In genomic region chr7:139095282-139095681, GRCm38 (mm10) we compare ENCODE assay signal across 13 mouse cellular contexts.
"Had no signal": no experiment of that assay in that cellular context is flagged by ENCODE, and none has a peak within 500 bp of the region (broad histone marks: within the 10 kb centered on the region; RNA-seq: fewer than 3 reads in every experiment).

No protein-coding gene starts in this region.

- ATAC-seq: midbrain, embryonic 15.5 days had no signal

- DNase-seq: lung, adult 18-20 months; lung, embryonic 14.5 days; lung, postnatal 10 days; lung, postnatal 4 days; retina, postnatal 1 day; right cerebral cortex, adult 18-20 months; right cerebral cortex, postnatal 25 days; right cerebral cortex, postnatal 4 days; spleen, adult 18-20 months; thymus, adult 18-20 months; thymus, postnatal 14 days; thymus, postnatal 36 days had no signal
